Mouse (Mus musculus) heart, adult 8-10 months (tissue): ENCODE data around the gene March8. TPM values are rescaled to one million over a fixed set of nuclear protein-coding genes. Genes with fewer than 3 reads are reported as not detected.

Experiments used
- total RNA-seq, 4 experiments: library from RNA; stranded (reverse); gene quantifications; 2 replicates each; pipeline ENCODE4 v1.2.4; 2022

The March8 gene
- total RNA-seq, 4 experiments from 2014 or later = 43.4 to 45.4 (median 44.6) TPM

Other genes starting within 250 kb of the March8 start
- 10 to 100 TPM; 29.7 to 34.6 (median 31.4) TPM for gene Tmcc1, start 144.5 kb upstream of the March8 start, total RNA-seq
- 10 to 100 TPM; 17.5 to 25.0 (median 22.9) TPM for gene Washc2, start 130.0 kb upstream of the March8 start, total RNA-seq
- gene Zfand4, start 73.8 kb upstream of the March8 start, total RNA-seq = 1 to 10 TPM; 2.3 to 5.8 (median 2.9) TPM
- gene Alox5, start 123.2 kb downstream of the March8 start, total RNA-seq = 10 to 100 TPM; 10.2 to 18.7 (median 14.2) TPM
- not detected for gene Olfr211, start 151.1 kb downstream of the March8 start, total RNA-seq
- gene Olfr212, start 168.5 kb downstream of the March8 start, total RNA-seq = not detected
- not detected for gene Olfr213, start 200.4 kb downstream of the March8 start, total RNA-seq
- gene Gm5580, start 213.1 kb downstream of the March8 start, total RNA-seq = 1 to 10 TPM; 1.4 to 2.0 (median 1.8) TPM
- not detected for gene Olfr214, start 216.2 kb downstream of the March8 start, total RNA-seq
- not detected for gene Olfr215, start 246.2 kb downstream of the March8 start, total RNA-seq